Mouse (Mus musculus): ENCODE results near the gene Atrnl1. TPM values are rescaled to one million over a fixed set of nuclear protein-coding genes. Genes with fewer than 3 reads are reported as not detected.

The Atrnl1 gene
- polyA plus RNA-seq, 1 experiment from 2014 or later, result 1.8 TPM

DNA sequence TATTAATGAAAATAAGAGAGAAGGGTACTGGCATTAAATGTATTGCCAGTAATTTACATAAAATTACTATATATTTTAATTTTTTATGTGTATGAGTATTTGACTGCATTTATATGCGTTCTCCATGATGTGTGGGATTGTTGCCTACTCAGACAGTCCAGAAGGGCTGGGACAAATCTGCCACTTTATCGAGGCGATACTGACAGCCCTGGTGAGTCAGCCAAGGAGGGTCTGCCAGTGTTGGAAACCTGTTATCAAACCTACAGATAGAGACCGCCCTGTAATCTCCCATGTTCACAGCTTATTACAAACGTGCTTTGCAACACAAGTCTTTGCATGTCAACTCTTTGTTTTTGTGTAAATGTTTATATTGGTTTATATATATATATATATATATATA, 347.9 kb downstream of the Atrnl1 start:
- Histone ChIP-seq H3K9me3 (replicated peaks) (no peaks in the 10 kb centered on the region), H3K9ac (no peak overlapping the region), H3K4me1 (peaks cover 26% of the 10 kb centered on the region), H3K4me3 (no peak overlapping the region), H3K36me3 (no peaks in the 10 kb centered on the region), H3K4me2 (no peak overlapping the region), H3K27me3 (replicated peaks) (no peaks in the 10 kb centered on the region), H3K27ac (no peak overlapping the region)
- ATAC-seq, result peak; percentile 76
- 36% methylated on average over 5 of the region's 5 CpGs for WGBS (ENCODE audit: insufficient replicate concordance)

DNA sequence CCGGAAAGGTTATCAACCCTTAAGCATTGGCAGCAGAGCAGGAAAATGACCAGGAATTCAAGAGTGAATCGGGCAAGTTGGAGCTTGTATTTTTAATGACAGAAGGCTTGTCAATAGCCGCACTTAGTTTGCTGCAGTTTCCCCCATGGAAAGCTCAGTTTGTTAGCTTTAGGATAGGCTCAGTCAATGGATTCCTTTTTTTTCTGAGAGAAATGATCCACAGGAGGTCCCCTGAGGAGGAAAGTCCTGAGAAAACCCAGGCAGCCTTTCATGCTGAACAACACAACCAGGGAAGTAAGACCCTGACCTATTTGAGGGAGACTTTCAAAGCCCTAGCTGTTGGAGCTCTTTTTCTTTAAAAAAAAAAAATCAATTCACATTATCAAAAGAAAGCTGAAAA, 350.5 kb downstream of the Atrnl1 start:
- H3K9ac ChIP-seq, result no peak overlapping the region
- no peaks in the 10 kb centered on the region for H3K27me3 ChIP-seq (replicated peaks)
- peaks cover 26% of the 10 kb centered on the region for H3K4me1 ChIP-seq
- no peak overlapping the region for H3K4me2 ChIP-seq
- H3K36me3 ChIP-seq, result no peaks in the 10 kb centered on the region
- H3K27ac ChIP-seq, result no peak overlapping the region
- no peaks in the 10 kb centered on the region for H3K9me3 ChIP-seq (replicated peaks)
- 84% methylated on average over 3 of the region's 3 CpGs for WGBS (ENCODE audit: insufficient replicate concordance)
- no peak for ATAC-seq
- no peak overlapping the region for H3K4me3 ChIP-seq

DNA sequence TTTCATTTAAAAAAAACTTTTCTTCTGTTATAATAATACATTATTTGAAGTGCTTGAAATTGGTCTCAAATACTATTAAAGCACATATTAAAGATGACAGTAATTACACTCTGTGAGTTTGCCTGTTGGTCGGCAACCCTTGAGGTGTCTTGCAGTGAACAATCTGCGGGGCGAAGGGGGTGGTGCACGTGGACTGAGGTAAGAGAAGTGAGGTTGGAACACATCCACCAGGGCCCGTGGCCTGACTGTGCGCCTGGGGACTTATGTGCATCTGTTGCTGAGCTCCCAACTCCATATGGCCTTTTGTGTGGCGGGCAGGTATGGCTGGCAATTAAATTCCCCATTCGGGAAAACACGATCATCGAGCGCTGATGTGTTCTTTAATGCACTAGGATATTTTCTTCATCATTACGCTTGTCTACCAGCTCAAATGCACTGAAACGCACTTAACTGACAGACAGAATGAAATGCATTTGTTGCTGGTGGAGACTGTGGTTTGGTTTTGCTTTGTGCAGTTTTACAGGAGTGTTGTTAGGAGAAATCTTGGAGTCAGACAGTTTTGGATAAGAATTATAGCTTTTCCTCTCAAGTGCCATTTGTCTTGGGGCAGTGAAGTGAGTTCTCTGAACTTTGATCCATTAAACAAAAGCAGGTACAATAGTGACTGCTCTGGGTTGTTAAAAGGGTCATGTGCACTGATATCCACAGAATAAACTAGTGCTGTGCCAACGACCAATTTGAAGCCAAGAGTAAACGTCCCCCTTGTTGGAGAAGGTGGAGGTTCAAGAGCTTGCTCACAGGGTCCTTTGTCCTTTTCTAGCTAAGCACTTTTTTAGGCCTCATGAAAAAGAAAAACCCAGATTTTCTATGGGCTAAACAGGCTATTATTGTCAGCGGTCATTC, 351.2 kb downstream of the Atrnl1 start:
- Histone ChIP-seq H3K4me3 (no peak overlapping the region), H3K36me3 (no peaks in the 10 kb centered on the region), H3K9ac (no peak overlapping the region), H3K27me3 (replicated peaks) (no peaks in the 10 kb centered on the region), H3K27ac (no peak overlapping the region), H3K4me2 (no peak overlapping the region), H3K9me3 (replicated peaks) (no peaks in the 10 kb centered on the region), H3K4me1 (peaks cover 20% of the 10 kb centered on the region)
- 77% methylated on average over 16 of the region's 16 CpGs for WGBS (ENCODE audit: insufficient replicate concordance)
- ATAC-seq, result no peak

DNA sequence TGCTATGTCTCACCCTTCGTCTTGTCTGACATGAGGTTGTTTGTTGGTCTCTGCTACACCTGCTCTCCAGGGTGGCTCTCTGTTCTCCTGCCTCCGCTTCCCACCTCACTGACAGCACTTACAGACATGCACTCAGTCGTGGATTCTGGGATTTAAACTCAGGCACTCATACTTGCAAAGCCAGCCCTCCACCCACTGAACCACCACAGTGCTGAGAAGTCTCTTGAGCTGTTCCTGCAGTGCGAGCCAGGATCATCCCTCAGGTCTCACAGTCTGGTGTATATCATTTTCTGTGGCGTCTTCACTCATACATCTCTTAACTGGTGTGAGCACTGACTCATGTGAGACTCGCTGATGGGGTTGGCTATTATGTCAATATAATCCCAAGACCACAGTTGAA, 353.0 kb downstream of the Atrnl1 start:
- Histone ChIP-seq H3K27me3 (replicated peaks) (no peaks in the 10 kb centered on the region), H3K9me3 (replicated peaks) (no peaks in the 10 kb centered on the region), H3K4me2 (no peak overlapping the region), H3K36me3 (no peaks in the 10 kb centered on the region), H3K9ac (no peak overlapping the region), H3K4me1 (peaks cover 4% of the 10 kb centered on the region; the same call in 1 of the 2 replicates), H3K27ac (no peak overlapping the region), H3K4me3 (no peak overlapping the region)
- no peak for ATAC-seq
- 73% methylated on average over 6 of the region's 6 CpGs for WGBS (ENCODE audit: insufficient replicate concordance)

DNA sequence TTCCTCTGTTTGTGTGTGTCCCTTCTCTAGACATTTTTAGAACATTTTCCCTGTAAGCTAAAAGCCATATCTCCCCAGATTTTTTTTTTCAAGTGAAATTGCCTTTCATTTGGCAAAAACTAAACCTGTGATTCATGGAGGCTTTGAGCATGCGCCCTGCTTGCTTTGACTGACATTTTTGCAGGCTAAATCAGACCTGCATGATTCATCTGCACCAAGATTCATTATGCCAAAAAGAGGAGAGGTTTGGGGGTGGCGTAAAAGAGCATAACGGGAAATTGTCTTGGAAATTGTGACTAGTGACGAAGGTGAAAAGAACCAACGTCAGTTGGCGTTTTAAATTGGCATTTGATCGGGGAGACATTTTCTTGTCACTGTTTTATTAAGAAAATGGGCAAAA, 358.9 kb downstream of the Atrnl1 start:
- no peaks in the 10 kb centered on the region for H3K36me3 ChIP-seq
- no peak overlapping the region for H3K4me2 ChIP-seq
- H3K9ac ChIP-seq, result no peak overlapping the region
- no peak for ATAC-seq
- no peaks in the 10 kb centered on the region for H3K4me1 ChIP-seq
- H3K9me3 ChIP-seq (replicated peaks), result no peaks in the 10 kb centered on the region
- no peaks in the 10 kb centered on the region for H3K27me3 ChIP-seq (replicated peaks)
- no peak overlapping the region for H3K4me3 ChIP-seq
- H3K27ac ChIP-seq, result no peak overlapping the region
- 80% methylated on average over 7 of the region's 7 CpGs for WGBS (ENCODE audit: insufficient replicate concordance)

DNA sequence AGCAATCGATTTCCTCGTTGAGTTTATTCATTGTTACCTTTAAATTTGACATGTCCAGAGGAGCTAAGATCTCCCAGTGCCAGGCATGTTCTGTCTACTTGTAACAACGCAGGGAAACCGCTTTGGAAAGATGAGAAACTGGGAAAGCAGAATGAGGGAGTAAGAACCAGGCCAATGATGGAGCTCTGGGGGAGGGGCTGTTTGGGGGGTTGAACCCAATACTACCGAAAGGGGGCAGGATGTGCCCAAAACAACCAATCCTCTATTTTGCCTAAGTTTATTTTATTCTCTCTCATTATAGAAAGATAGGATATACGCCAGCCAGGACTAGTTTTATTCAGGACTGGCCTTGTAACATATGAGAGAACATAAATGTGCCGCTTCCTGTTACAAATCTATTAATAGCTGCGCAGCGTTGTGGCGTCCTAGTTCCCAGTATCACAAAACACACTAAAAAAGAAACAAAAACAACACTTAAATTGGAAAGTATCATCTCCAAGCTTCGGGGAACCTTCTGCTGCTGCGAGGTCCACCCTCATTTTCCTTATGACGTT, 359.6 kb downstream of the Atrnl1 start:
- Histone ChIP-seq H3K36me3 (no peaks in the 10 kb centered on the region), H3K4me1 (no peaks in the 10 kb centered on the region), H3K4me3 (no peak overlapping the region), H3K9ac (no peak overlapping the region), H3K27me3 (replicated peaks) (no peaks in the 10 kb centered on the region), H3K4me2 (no peak overlapping the region), H3K9me3 (replicated peaks) (no peaks in the 10 kb centered on the region), H3K27ac (no peak overlapping the region)
- no peak for ATAC-seq
- 73% methylated on average over 13 of the region's 13 CpGs for WGBS (ENCODE audit: insufficient replicate concordance)

DNA sequence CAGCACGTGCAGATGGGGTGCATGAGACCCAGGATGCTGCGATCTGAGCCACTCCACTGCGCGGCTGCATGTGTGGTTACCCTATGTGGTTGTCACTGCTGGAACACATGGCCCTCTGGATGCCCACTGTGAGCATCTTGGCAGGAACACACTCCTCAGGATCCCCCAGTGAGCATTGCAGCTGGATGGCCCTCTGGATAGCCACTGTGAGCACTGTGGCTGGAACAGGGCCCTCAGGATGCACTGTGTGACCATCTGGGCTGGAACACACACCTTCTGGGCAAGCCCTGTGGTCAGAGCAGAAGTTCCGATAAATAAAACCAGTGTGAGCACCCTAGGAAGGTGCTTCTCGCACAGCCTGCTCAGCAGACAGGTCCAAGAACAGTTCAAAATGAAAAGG, 364.4 kb downstream of the Atrnl1 start:
- H3K9me3 ChIP-seq (replicated peaks), result no peaks in the 10 kb centered on the region
- H3K4me3 ChIP-seq, result no peak overlapping the region
- no peak overlapping the region for H3K4me2 ChIP-seq
- WGBS (ENCODE audit: insufficient replicate concordance), result 81% methylated on average over 6 of the region's 6 CpGs
- ATAC-seq, result no peak
- no peaks in the 10 kb centered on the region for H3K36me3 ChIP-seq
- H3K27ac ChIP-seq, result no peak overlapping the region
- no peaks in the 10 kb centered on the region for H3K27me3 ChIP-seq (replicated peaks)
- H3K9ac ChIP-seq, result no peak overlapping the region
- no peaks in the 10 kb centered on the region for H3K4me1 ChIP-seq

DNA sequence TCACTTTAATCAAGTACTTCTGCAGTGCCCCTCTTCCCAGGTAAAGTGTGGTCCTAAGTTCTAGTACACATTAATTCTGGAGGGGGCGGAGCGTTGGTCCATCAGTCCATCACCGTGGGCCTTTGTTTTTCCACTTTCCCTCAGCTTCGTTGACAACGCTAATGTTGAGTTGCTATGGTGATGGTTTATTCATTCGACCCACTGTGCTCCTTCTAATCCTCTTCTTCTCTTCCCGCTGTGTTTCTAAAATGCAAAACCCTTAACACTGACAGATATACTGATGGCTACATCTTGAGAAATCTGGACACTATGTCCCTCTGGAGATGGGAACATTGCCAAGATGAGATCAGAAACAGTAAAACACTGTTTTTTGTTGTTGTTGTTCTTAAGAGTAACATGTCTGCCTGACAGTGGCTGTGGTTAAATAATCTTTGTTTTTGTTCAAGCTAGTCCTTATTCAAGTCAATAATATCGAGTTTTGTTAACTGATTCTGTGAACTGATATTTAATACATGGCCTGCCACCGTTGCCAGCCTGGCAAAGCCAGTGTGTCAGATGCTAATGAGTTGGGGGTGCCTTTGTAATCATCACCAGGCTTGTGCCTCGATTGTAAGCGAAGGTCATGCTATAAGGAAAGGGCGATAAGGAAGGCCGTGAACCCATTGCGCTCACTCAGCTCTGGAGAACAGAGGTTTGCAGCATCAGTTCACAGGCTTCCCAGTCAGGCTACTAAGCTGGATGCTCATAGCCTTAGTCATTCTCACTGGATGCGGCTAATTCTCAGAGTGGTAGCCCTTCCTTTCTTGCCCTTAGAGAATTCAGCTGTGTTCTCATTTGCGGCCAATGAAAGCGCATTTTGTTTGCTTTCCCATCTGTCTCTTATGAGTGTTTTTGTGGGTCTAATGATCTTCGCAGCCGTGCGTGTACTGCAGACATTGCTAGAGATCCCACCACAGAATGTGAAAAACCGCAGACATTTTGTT, 375.4 kb downstream of the Atrnl1 start:
- Histone ChIP-seq H3K27ac (no peak overlapping the region), H3K4me1 (no peaks in the 10 kb centered on the region), H3K36me3 (no peaks in the 10 kb centered on the region), H3K9me3 (replicated peaks) (no peaks in the 10 kb centered on the region), H3K9ac (no peak overlapping the region), H3K4me2 (no peak overlapping the region), H3K27me3 (replicated peaks) (no peaks in the 10 kb centered on the region), H3K4me3 (no peak overlapping the region)
- 80% methylated on average over 21 of the region's 21 CpGs for WGBS (ENCODE audit: insufficient replicate concordance)
- ATAC-seq, result no peak

DNA sequence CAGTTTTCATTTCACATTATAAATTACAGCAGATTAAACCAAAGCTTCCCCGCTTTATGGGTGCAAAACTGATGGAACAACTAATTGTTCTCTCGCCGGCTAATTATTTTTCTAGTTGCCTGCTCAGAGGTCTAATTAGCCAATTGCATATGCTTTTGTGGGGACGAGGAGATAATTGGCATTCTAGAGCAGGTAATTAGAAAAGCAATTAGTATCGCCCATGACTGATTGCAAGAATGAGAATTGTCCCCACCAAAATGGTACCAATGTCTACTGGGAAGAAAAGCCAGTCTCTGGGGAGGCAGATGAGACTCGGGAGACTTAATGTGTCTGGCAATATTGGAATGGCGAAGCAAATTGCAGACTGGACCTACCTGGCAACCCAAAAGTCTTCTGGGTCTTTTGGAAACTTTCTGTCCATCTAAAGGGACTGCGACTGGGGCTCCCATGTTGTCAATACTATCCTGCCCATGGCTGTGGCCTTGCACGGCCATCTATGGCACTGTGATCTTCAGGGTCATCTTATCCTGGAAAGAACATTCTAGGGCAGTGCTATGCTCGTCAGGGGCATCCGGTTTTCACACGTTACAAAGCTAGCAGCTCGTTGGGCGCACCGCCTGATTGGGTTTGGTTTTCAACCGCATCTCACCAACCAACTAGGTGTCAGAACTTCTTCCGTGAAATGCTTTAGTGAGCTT, 377.0 kb downstream of the Atrnl1 start:
- H3K27me3 ChIP-seq (replicated peaks), result no peaks in the 10 kb centered on the region
- H3K9me3 ChIP-seq (replicated peaks), result no peaks in the 10 kb centered on the region
- no peak overlapping the region for H3K27ac ChIP-seq
- no peak overlapping the region for H3K4me3 ChIP-seq
- no peaks in the 10 kb centered on the region for H3K4me1 ChIP-seq
- H3K36me3 ChIP-seq, result no peaks in the 10 kb centered on the region
- H3K9ac ChIP-seq, result no peak overlapping the region
- ATAC-seq, result no peak
- 78% methylated on average over 17 of the region's 17 CpGs for WGBS (ENCODE audit: insufficient replicate concordance)
- no peak overlapping the region for H3K4me2 ChIP-seq

DNA sequence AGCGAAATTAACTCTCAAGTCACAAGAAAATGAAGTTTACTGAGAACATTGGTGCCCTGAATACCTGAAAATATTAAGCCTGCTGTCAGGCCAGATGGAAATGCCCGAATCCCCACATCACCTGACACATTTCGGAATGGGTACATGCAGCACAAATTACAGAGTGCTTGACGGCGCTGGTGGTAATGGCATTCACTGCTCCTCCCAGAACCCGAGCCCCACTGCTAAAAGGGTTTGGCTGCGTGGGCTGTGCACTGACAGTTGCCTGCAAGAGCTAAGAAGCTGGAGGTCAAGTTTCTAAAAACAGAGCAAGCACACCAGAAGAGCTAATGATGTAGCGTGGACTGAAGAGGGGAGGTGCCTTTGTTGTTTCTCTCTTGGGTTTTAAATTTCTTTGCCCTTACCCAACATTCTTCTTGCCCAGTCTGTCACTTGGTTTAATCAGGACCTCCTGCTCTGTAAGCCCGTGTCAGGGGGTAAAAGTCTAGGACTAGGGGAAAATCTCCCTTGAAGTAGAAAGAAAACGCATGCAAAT, 377.8 kb downstream of the Atrnl1 start:
- no peaks in the 10 kb centered on the region for H3K27me3 ChIP-seq (replicated peaks)
- no peaks in the 10 kb centered on the region for H3K9me3 ChIP-seq (replicated peaks)
- no peak overlapping the region for H3K4me3 ChIP-seq
- no peaks in the 10 kb centered on the region for H3K36me3 ChIP-seq
- WGBS (ENCODE audit: insufficient replicate concordance), result 69% methylated on average over 10 of the region's 10 CpGs
- H3K9ac ChIP-seq, result no peak overlapping the region
- H3K4me1 ChIP-seq, result no peaks in the 10 kb centered on the region
- no peak for ATAC-seq
- H3K4me2 ChIP-seq, result no peak overlapping the region
- H3K27ac ChIP-seq, result no peak overlapping the region

DNA sequence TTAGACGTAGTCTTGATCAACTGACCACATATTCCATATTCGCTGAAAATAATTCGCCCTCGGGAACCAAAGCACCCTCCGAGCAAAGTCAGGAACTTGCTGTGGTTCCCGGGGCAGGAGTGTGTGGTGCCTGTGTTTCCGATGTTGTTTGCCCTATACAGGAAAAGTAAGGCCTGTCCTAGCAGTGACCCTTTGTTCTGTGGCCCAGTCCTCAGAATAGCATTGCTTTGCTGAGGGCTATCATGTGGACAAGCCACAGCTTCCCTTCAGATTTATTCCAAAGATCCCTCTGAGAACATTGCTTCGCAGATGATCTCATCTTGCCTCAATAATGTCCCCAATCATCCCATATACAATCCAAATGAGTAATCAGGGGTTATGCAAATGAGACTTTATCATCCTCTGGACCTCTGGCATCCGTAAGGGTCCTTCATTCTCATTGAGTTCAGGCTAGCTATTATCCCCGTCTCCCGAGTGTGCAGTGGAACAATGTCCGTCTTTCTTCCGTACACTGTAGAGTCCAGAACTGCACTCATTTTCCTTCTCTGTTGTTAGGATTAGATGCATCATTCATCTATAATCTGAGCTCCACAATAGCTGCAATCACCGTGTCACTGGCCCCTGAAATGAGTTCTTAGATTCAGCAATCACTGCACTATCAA, 380.4 kb downstream of the Atrnl1 start:
- Histone ChIP-seq H3K4me1 (no peaks in the 10 kb centered on the region), H3K9ac (no peak overlapping the region), H3K27ac (no peak overlapping the region), H3K27me3 (replicated peaks) (no peaks in the 10 kb centered on the region), H3K9me3 (replicated peaks) (no peaks in the 10 kb centered on the region), H3K36me3 (no peaks in the 10 kb centered on the region), H3K4me2 (no peak overlapping the region), H3K4me3 (no peak overlapping the region)
- ATAC-seq, result no peak
- 68% methylated on average over 14 of the region's 14 CpGs for WGBS (ENCODE audit: insufficient replicate concordance)

Data from liver, embryonic 12.5 days (tissue).